Mouse (Mus musculus): ENCODE data around the gene Rnf227. TPM values are rescaled to one million over a fixed set of nuclear protein-coding genes. Genes with fewer than 3 reads are reported as not detected.
"Not testable (repeated sequence)": the region's sequence is repeated elsewhere in the genome, so short reads cannot be mapped to it uniquely, and the experiment has no call there.

Gene Rnf227
- total RNA-seq (2021), result under 1 TPM; 0.34 to 0.48 TPM
- long read RNA-seq, experiment 1, partial matches to known transcripts, result 0 of 2 reads
- long read RNA-seq, experiment 1, other reads (novel, unspliced or antisense), result 1 of 2 reads
- long read RNA-seq, experiment 2, partial matches to known transcripts, result 0 of 3 reads
- long read RNA-seq, experiment 2, other reads (novel, unspliced or antisense), result 0 of 3 reads

GRCm38 (mm10) chr11:69340161-69341131 lies at the start of gene Rnf227:
TSS of gene Rnf227 (plus strand) at chr11:69340461.
- intact Hi-C loops (cut with DNase I), result loop anchor here (2.0 kb wide), 1 partner anchor 24 kb away; no protein-coding TSS in a partner anchor
- peak; percentile 74 to 76 for DNase-seq

- DNase-seq, result no peak
- intact Hi-C loops (cut with DNase I), result no loop called here
Observed at GRCm38 (mm10) chr11:69291111-69291510, 49.1 kb upstream of the Rnf227 start.

- DNase-seq, result no peak
- intact Hi-C loops (cut with DNase I), result no loop called here
Observed at GRCm38 (mm10) chr11:69295286-69295685, 45.0 kb upstream of the Rnf227 start.

GRCm38 (mm10) chr11:69297799-69298198 lies 42.5 kb upstream of the Rnf227 start:
- DNase-seq, result no peak
- intact Hi-C loops (cut with DNase I), result no loop called here

- no peak for DNase-seq
- intact Hi-C loops (cut with DNase I), result no loop called here
Observed at GRCm38 (mm10) chr11:69298231-69298630, 42.0 kb upstream of the Rnf227 start.

- intact Hi-C loops (cut with DNase I), result no loop called here
Observed at GRCm38 (mm10) chr11:69302817-69303216, 37.4 kb upstream of the Rnf227 start.

GRCm38 (mm10) chr11:69305291-69305690 lies 35.0 kb upstream of the Rnf227 start:
- intact Hi-C loops (cut with DNase I), result no loop called here
- no peak for DNase-seq

More at GRCm38 (mm10) chr11:69302817-69303216, 37.4 kb upstream of the Rnf227 start:
- no peak for DNase-seq

- no peak for DNase-seq
- intact Hi-C loops (cut with DNase I), result no loop called here
Observed at GRCm38 (mm10) chr11:69306039-69306438, 34.2 kb upstream of the Rnf227 start.

GRCm38 (mm10) chr11:69311266-69311665 lies 29.0 kb upstream of the Rnf227 start:
- DNase-seq, result peak; percentile 42 to 53

GRCm38 (mm10) chr11:69316361-69316760 lies 23.9 kb upstream of the Rnf227 start:
- no peak for DNase-seq
- intact Hi-C loops (cut with DNase I), result no loop called here

More at GRCm38 (mm10) chr11:69311266-69311665, 29.0 kb upstream of the Rnf227 start:
- intact Hi-C loops (cut with DNase I), result no loop called here

- intact Hi-C loops (cut with DNase I), result not testable (repeated sequence)
Observed at GRCm38 (mm10) chr11:69318000-69318399, 22.3 kb upstream of the Rnf227 start.

GRCm38 (mm10) chr11:69321580-69321979 lies 18.7 kb upstream of the Rnf227 start:
- DNase-seq, result no peak
- intact Hi-C loops (cut with DNase I), result no loop called here

More at GRCm38 (mm10) chr11:69318000-69318399, 22.3 kb upstream of the Rnf227 start:
- not testable (repeated sequence) for DNase-seq

- intact Hi-C loops (cut with DNase I), result no loop called here
Observed at GRCm38 (mm10) chr11:69322010-69322409, 18.3 kb upstream of the Rnf227 start.

GRCm38 (mm10) chr11:69322693-69323471 lies 17.4 kb upstream of the Rnf227 start:
- DNase-seq, result no peak
- intact Hi-C loops (cut with DNase I), result no loop called here

More at GRCm38 (mm10) chr11:69322010-69322409, 18.3 kb upstream of the Rnf227 start:
- DNase-seq, result no peak

GRCm38 (mm10) chr11:69323667-69324111 lies 16.6 kb upstream of the Rnf227 start, which contains the start of the genes Cntrob and Trappc1:
TSS of gene Cntrob (minus strand) at chr11:69323775.
TSS of gene Trappc1 (plus strand) at chr11:69323980.
- intact Hi-C loops (cut with DNase I), result loop anchor here (2.0 kb wide), 1 partner anchor 45 kb away; the partner anchor contains the start of gene Chd3
- peak; percentile 99 for DNase-seq

GRCm38 (mm10) chr11:69324749-69325148 lies 15.5 kb upstream of the Rnf227 start:
- intact Hi-C loops (cut with DNase I), result loop anchor here (2.0 kb wide), 1 partner anchor 44 kb away; the partner anchor contains the start of gene Chd3
- DNase-seq, result no peak

GRCm38 (mm10) chr11:69325628-69326407 lies 14.4 kb upstream of the Rnf227 start, which contains the start of gene Kcnab3:
TSS of gene Kcnab3 (plus strand) at chr11:69326258.
- intact Hi-C loops (cut with DNase I), result loop anchor here (2.0 kb wide), 1 partner anchor 43 kb away; the partner anchor contains the start of gene Chd3
- peak; percentile 84 to 88 for DNase-seq

GRCm38 (mm10) chr11:69326408-69327156 lies 13.7 kb upstream of the Rnf227 start:
- intact Hi-C loops (cut with DNase I), result no loop called here
- no peak for DNase-seq

GRCm38 (mm10) chr11:69327157-69327442 lies 13.2 kb upstream of the Rnf227 start:
- intact Hi-C loops (cut with DNase I), result no loop called here
- no peak for DNase-seq

Data from heart, postnatal 14 days (tissue).